Mouse (Mus musculus): ENCODE results near the gene Nfya. TPM values are rescaled to one million over a fixed set of nuclear protein-coding genes. Genes with fewer than 3 reads are reported as not detected.

Nfya gene
- polyA plus RNA-seq (2012; fragmentation: generic; extraction: Trizol): 10 to 100 TPM in 1 of 2 experiments, 1 to 10 TPM in 1; 3.0 to 19.5 TPM

GRCm38 (mm10) chr17:48409380-48410298, at the start of gene Nfya, which contains the start of gene Oard1:
TSS of gene Nfya (minus strand) at chr17:48409906.
TSS of gene Oard1 (plus strand) at chr17:48410014.

GRCm38 (mm10) chr17:48454688-48455087, 45.0 kb upstream of the Nfya start, which contains the start of gene Unc5cl:
TSS of gene Unc5cl (plus strand) at chr17:48454901.

GRCm38 (mm10) chr17:48451353-48451675, 41.6 kb upstream of the Nfya start, which contains the start of gene Tspo2:
TSS of gene Tspo2 (minus strand) at chr17:48451522.

GRCm38 (mm10) chr17:48432158-48432980, 22.7 kb upstream of the Nfya start, which contains the start of gene Apobec2:
TSS of gene Apobec2 (minus strand) at chr17:48432930.

GRCm38 (mm10) chr17:48359616-48360015, 50.1 kb downstream of the Nfya start, which contains the start of gene Treml1:
TSS of gene Treml1 (plus strand) at chr17:48359916.

GRCm38 (mm10) chr17:48346231-48346630, 63.5 kb downstream of the Nfya start, which contains the start of gene Trem2:
TSS of gene Trem2 (plus strand) at chr17:48346401.

Other genes starting within 250 kb of the Nfya start
- gene A530064D06Rik, start 242.6 kb downstream of the Nfya start, polyA plus RNA-seq (2012; fragmentation: generic; extraction: Trizol): not detected
- gene Trem1, start 177.1 kb downstream of the Nfya start, polyA plus RNA-seq (2012; fragmentation: generic; extraction: Trizol): not detected
- gene Trem3, start 162.1 kb downstream of the Nfya start, polyA plus RNA-seq (2012; fragmentation: generic; extraction: Trizol): not detected
- not detected for gene Treml4, start 145.6 kb downstream of the Nfya start, polyA plus RNA-seq (2012; fragmentation: generic; extraction: Trizol)
- not detected for gene Treml2, start 110.4 kb downstream of the Nfya start, polyA plus RNA-seq (2012; fragmentation: generic; extraction: Trizol)
- gene B430306N03Rik, start 93.8 kb downstream of the Nfya start, polyA plus RNA-seq (2012; fragmentation: generic; extraction: Trizol): not detected
- under 1 TPM; 0.06 to 0.30 TPM for gene Trem2, start 63.5 kb downstream of the Nfya start, polyA plus RNA-seq (2012; fragmentation: generic; extraction: Trizol)
- not detected for gene Treml1, start 50.0 kb downstream of the Nfya start, polyA plus RNA-seq (2012; fragmentation: generic; extraction: Trizol)
- gene Oard1, start 108 bp upstream of the Nfya start, polyA plus RNA-seq (2012; fragmentation: generic; extraction: Trizol): 10 to 100 TPM in 1 of 2 experiments, 1 to 10 TPM in 1; 2.8 to 13.3 TPM
- gene Apobec2, start 23.0 kb upstream of the Nfya start, polyA plus RNA-seq (2012; fragmentation: generic; extraction: Trizol): under 1 TPM in 1 of 2 experiments, not detected in 1; 0.04 TPM
- gene Tspo2, start 41.6 kb upstream of the Nfya start, polyA plus RNA-seq (2012; fragmentation: generic; extraction: Trizol): not detected
- not detected for gene Unc5cl, start 45.0 kb upstream of the Nfya start, polyA plus RNA-seq (2012; fragmentation: generic; extraction: Trizol)